Mouse (Mus musculus) CH12.LX (cell line): Measurements from ENCODE around the gene Kcnk3. TPM values are rescaled to one million over a fixed set of nuclear protein-coding genes. Genes with fewer than 3 reads are reported as not detected.

Experiments used
- DNase-seq: peaks from one replicate; pipeline ENCODE4 v3.0.0-alpha.2; 2013; ENCODE audit errors: extremely low read depth
- H3K27ac ChIP-seq: 2 replicates; pipeline ENCODE4 v1.5.1; 2012; ENCODE audit warnings: low read depth, mild to moderate bottlenecking, control low read depth, moderate library complexity; ENCODE audit not compliant: insufficient read depth
- H3K27me3 ChIP-seq: replicated peaks from 2 replicates; pipeline ENCODE3; 2012; ENCODE audit warnings: inconsistent platforms
- H3K36me3 ChIP-seq, 2 experiments: replicated peaks in 1 of 2; 2 replicates each; pipeline versions ENCODE3 to v1.6.1; 2012; ENCODE audit warnings: inconsistent platforms in 1 of 2, low read length in 1 of 2, mild to moderate bottlenecking in 1 of 2, mixed read lengths in 1 of 2, moderate library complexity in 1 of 2; ENCODE audit not compliant: control insufficient read depth in 1 of 2, insufficient read depth in 1 of 2
- H3K4me1 ChIP-seq, 2 experiments: 2 replicates each; pipeline ENCODE4 v1.6.1; 2012; ENCODE audit warnings: inconsistent platforms in 1 of 2, moderate library complexity in 1 of 2; ENCODE audit not compliant: insufficient read depth in 2 of 2, control insufficient read depth in 1 of 2
- H3K4me2 ChIP-seq: 2 replicates; pipeline ENCODE4 v1.6.1; 2012; ENCODE audit warnings: low read depth, mild to moderate bottlenecking, control low read depth; ENCODE audit not compliant: poor library complexity, insufficient read depth, severe bottlenecking
- H3K4me3 ChIP-seq, 3 experiments: fragments of 150-350 bp in 1 of 3; sonication (generic) in 1 of 3; replicated peaks in 1 of 3; 2 replicates each; pipeline versions ENCODE3 to v1.5.1; 2011 to 2012; ENCODE audit warnings: low read depth in 2 of 3, low read length in 2 of 3, mild to moderate bottlenecking in 2 of 3, moderate library complexity in 2 of 3, control low read depth in 1 of 3, improper control_type of control experiment in 1 of 3, inconsistent platforms in 1 of 3, mixed read lengths in 1 of 3; ENCODE audit not compliant: poor library complexity in 1 of 3
- H3K79me2 ChIP-seq: replicated peaks from 2 replicates; pipeline ENCODE4 v1.6.1; 2012; ENCODE audit warnings: mild to moderate bottlenecking, moderate library complexity; ENCODE audit not compliant: control insufficient read depth, poor library complexity, insufficient read depth, severe bottlenecking; ENCODE audit errors: extremely low read depth
- H3K9ac ChIP-seq: 2 replicates; pipeline ENCODE4 v1.6.1; 2012; ENCODE audit warnings: low read depth, mild to moderate bottlenecking, control low read depth, moderate library complexity; ENCODE audit not compliant: insufficient read depth
- H3K9me3 ChIP-seq: replicated peaks from 2 replicates; pipeline ENCODE3; 2012; ENCODE audit warnings: low read length, inconsistent platforms, mixed read lengths
- BHLHE40 ChIP-seq: IDR thresholded peaks from 2 replicates; pipeline ENCODE4 v1.6.1; 2011; ENCODE audit warnings: mild to moderate bottlenecking, low read depth, low read length, improper control_type of control experiment
- CHD1 ChIP-seq: IDR thresholded peaks from 2 replicates; pipeline ENCODE4 v1.6.1; 2012; ENCODE audit warnings: low read depth, low read length, improper control_type of control experiment, inconsistent platforms
- CHD2 ChIP-seq: IDR thresholded peaks from 2 replicates; pipeline ENCODE4 v1.6.1; 2011; ENCODE audit warnings: low read length, improper control_type of control experiment
- CTCF ChIP-seq, 2 experiments: IDR thresholded peaks in 1 of 2; conservative IDR thresholded peaks in 1 of 2; 2 replicates each; pipeline ENCODE4 v1.5.1; 2011 to 2012; ENCODE audit warnings: low read depth in 2 of 2, low read length in 2 of 2, improper control_type of control experiment in 1 of 2, inconsistent platforms in 1 of 2, mild to moderate bottlenecking in 1 of 2, moderate library complexity in 1 of 2
- E2F4 ChIP-seq: IDR thresholded peaks from 2 replicates; pipeline ENCODE4 v1.6.1; 2011; ENCODE audit warnings: low read depth, low read length, improper control_type of control experiment; ENCODE audit not compliant: insufficient replicate concordance
- ELF1 ChIP-seq: IDR thresholded peaks from 2 replicates; pipeline ENCODE4 v1.6.1; 2014; ENCODE audit warnings: low read depth, mild to moderate bottlenecking, inconsistent platforms, low read length, improper control_type of control experiment
- EP300 ChIP-seq: IDR thresholded peaks from 2 replicates; pipeline ENCODE4 v1.6.1; 2011; ENCODE audit warnings: low read length, improper control_type of control experiment
- ETS1 ChIP-seq: conservative IDR thresholded peaks from 2 replicates; pipeline ENCODE4 v1.6.1; 2012; ENCODE audit warnings: low read depth, mild to moderate bottlenecking, inconsistent platforms, low read length, improper control_type of control experiment, moderate library complexity
- GABPA ChIP-seq: IDR thresholded peaks from 2 replicates; pipeline ENCODE4 v1.6.1; 2012; ENCODE audit warnings: low read depth, low read length, improper control_type of control experiment, inconsistent platforms; ENCODE audit not compliant: insufficient replicate concordance
- HCFC1 ChIP-seq: IDR thresholded peaks from 2 replicates; pipeline ENCODE4 v1.6.1; 2012; ENCODE audit warnings: low read depth, mild to moderate bottlenecking, inconsistent platforms, low read length, improper control_type of control experiment
- IRF4 ChIP-seq: IDR thresholded peaks from 2 replicates; pipeline ENCODE4 v1.6.1; 2014; ENCODE audit warnings: low read depth, mild to moderate bottlenecking, inconsistent platforms, low read length, improper control_type of control experiment
- MAZ ChIP-seq: IDR thresholded peaks from 2 replicates; pipeline ENCODE4 v1.6.1; 2012; ENCODE audit warnings: low read depth, mild to moderate bottlenecking, inconsistent platforms, low read length, improper control_type of control experiment, moderate library complexity
- MEF2A ChIP-seq: IDR thresholded peaks from 2 replicates; pipeline ENCODE4 v1.6.1; 2014; ENCODE audit warnings: low read depth, mild to moderate bottlenecking, inconsistent platforms, low read length, improper control_type of control experiment, borderline replicate concordance
- MYC ChIP-seq: IDR thresholded peaks from 2 replicates; pipeline ENCODE4 v1.6.1; 2011; ENCODE audit warnings: low read depth, mild to moderate bottlenecking, improper control_type of control experiment, low read length
- POLR2A ChIP-seq: IDR thresholded peaks from 2 replicates; pipeline ENCODE4 v1.6.1; 2011; ENCODE audit warnings: low read depth, mild to moderate bottlenecking, improper control_type of control experiment, low read length
- RAD21 ChIP-seq: IDR thresholded peaks from 2 replicates; pipeline ENCODE4 v1.6.1; 2011; ENCODE audit warnings: low read depth, mild to moderate bottlenecking, low read length, improper control_type of control experiment, moderate library complexity
- RCOR1 ChIP-seq: conservative IDR thresholded peaks from 2 replicates; pipeline ENCODE4 v1.6.1; 2012; ENCODE audit warnings: low read depth, mild to moderate bottlenecking, inconsistent platforms, low read length, improper control_type of control experiment
- SIN3A ChIP-seq: IDR thresholded peaks from 2 replicates; pipeline ENCODE4 v1.6.1; 2012; ENCODE audit warnings: low read length, improper control_type of control experiment, inconsistent platforms
- SMC3 ChIP-seq: IDR thresholded peaks from 2 replicates; pipeline ENCODE4 v1.6.1; 2011; ENCODE audit warnings: low read depth, low read length, improper control_type of control experiment
- TCF12 ChIP-seq: IDR thresholded peaks from 2 replicates; pipeline ENCODE4 v1.6.1; 2014; ENCODE audit warnings: low read depth, mild to moderate bottlenecking, inconsistent platforms, low read length, improper control_type of control experiment
- USF1 ChIP-seq: IDR thresholded peaks from 2 replicates; pipeline ENCODE4 v1.6.1; 2014; ENCODE audit warnings: low read depth, mild to moderate bottlenecking, inconsistent platforms, low read length, improper control_type of control experiment
- ZKSCAN1 ChIP-seq: IDR thresholded peaks from 2 replicates; pipeline ENCODE4 v1.6.1; 2012; ENCODE audit warnings: low read depth, inconsistent platforms, low read length, improper control_type of control experiment, borderline replicate concordance
- ZMIZ1 ChIP-seq: IDR thresholded peaks from 2 replicates; pipeline ENCODE4 v1.6.1; 2012; ENCODE audit warnings: low read depth, mild to moderate bottlenecking, inconsistent platforms, low read length, improper control_type of control experiment
- ZNF384 ChIP-seq: IDR thresholded peaks from 2 replicates; pipeline ENCODE4 v1.6.1; 2012; ENCODE audit warnings: low read depth, low read length, improper control_type of control experiment, inconsistent platforms
- dilution Hi-C: fragments of 300-500 bp; cut with MboI; formaldehyde crosslinking; loops from 2 replicates; pipeline ENCODE4 v1.14.3; 2020; ENCODE audit warnings: low sequenced_read_pairs; ENCODE audit not compliant: extremely low pct_unique_long_range_greater_than_20kb, extremely low pct_ligation_motif_present
- in situ Hi-C: fragments of 300-500 bp; cut with MboI; formaldehyde crosslinking; loops from 3 replicates; pipeline ENCODE4 v1.14.3; 2019; ENCODE audit warnings: low sequenced_read_pairs, low pct_ligation_motif_present, low pct_unique_long_range_greater_than_20kb, mixed read lengths
- polyA plus RNA-seq: library from polyadenylated mRNA; unstranded; fragments of >175 nt; gene quantifications from 2 replicates; pipeline ENCODE4 v1.2.1, GENCODE M21; 2012; ENCODE audit warnings: low read depth; ENCODE audit not compliant: insufficient read length
- total RNA-seq, 2 experiments: library from RNA; depleted of rRNA; stranded (reverse); fragments of 300-350 nt in 1 of 2; fragments of >200 nt in 1 of 2; gene quantifications; 2 replicates each; pipeline ENCODE4 v1.2.3; 2012 to 2014

Kcnk3 gene
- total and polyA plus RNA-seq, 3 experiments = not detected

DNA sequence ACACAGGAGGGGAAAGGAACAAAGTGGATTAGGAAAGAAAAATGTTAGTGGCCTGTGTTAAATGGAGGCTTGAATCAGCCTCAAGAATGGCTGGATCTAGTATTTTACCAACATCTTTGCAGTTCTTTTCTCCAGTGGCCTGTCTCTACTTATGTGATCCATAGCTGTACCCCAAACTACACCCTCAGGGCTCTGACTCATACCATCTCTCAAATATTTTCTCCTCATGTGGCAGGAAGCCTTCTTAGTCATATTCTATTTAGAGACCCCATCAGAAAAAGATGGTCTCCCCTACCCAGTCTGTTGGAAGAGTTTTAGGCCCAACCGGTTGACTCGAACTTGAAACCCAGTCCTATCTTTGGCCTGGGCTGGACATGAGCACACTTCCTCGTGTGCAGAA lies 28.5 kb upstream of the Kcnk3 start:
- Histone ChIP-seq H3K9me3 (peaks cover 7% of the 10 kb centered on the region), H3K4me2 (no peak overlapping the region), H3K9ac (no peak overlapping the region), H3K79me2 (no peaks in the 10 kb centered on the region)
- DNase-seq = no peak
- no peak for TF ChIP-seq BHLHE40
- no peak for TF ChIP-seq USF1
- no peak for TF ChIP-seq ZNF384
- TF ChIP-seq ELF1 = no peak
- TF ChIP-seq TCF12 = no peak
- no peak for TF ChIP-seq MYC
- no peak for TF ChIP-seq SIN3A
- no peak for TF ChIP-seq RCOR1
- TF ChIP-seq CHD1 = no peak
- TF ChIP-seq CHD2 = no peak
- TF ChIP-seq EP300 = no peak
- no peak for TF ChIP-seq HCFC1
- TF ChIP-seq CTCF (conservative IDR thresholded peaks at IDR 0.05 in 1 of 2, IDR thresholded peaks at IDR 0.05 in 1 of 2; ENCODE audit: low read depth in 2 of 2, low read length in 2 of 2) = no peak
- TF ChIP-seq, all 38 proteins: peak for 0
- in situ Hi-C loops = no loop called here
- peaks cover 0 to 5% of the 10 kb centered on the region in 2 experiments; a peak in 1 of 4 replicates for H3K4me1 ChIP-seq
- H3K27me3 ChIP-seq = peaks cover 36% of the 10 kb centered on the region
- no peak overlapping the region for H3K4me3 ChIP-seq
- dilution Hi-C loops = no loop called here
- no peak overlapping the region for H3K27ac ChIP-seq
- H3K36me3 ChIP-seq = no peaks in the 10 kb centered on the region

DNA sequence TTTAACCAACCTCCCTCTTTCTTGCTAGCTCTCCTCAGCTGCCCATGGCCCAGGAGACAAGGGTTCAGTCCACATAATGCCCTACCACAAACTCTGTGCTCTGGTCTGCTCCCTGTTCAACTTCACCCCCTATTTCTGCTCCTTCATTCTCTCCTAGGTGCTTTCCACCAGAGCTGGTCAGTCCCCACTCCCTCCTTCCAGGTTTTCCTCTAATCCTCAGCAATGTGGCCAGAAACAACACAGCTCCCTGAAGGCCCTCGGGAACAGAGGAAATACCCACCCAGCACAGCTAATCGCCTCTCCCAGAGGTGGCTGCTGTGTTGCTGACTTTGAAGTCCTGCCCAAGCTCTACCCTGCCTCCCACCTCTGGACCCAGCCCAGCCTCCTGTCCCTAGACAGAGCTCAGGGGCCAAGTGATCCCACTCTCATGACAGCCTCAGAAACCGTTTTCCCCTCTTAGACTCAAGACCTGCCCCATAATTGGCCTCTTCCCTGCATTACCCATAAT lies 27.9 kb upstream of the Kcnk3 start:
- no peak for DNase-seq
- peaks cover 7% of the 10 kb centered on the region for H3K9me3 ChIP-seq
- dilution Hi-C loops = no loop called here
- no peak overlapping the region for H3K27ac ChIP-seq
- H3K4me1 ChIP-seq = peaks cover 0 to 5% of the 10 kb centered on the region in 2 experiments; a peak in 1 of 4 replicates
- H3K79me2 ChIP-seq = no peaks in the 10 kb centered on the region
- H3K27me3 ChIP-seq = peaks cover 32% of the 10 kb centered on the region
- no peak overlapping the region for H3K4me2 ChIP-seq
- no peak for TF ChIP-seq MEF2A
- H3K9ac ChIP-seq = no peak overlapping the region
- no peaks in the 10 kb centered on the region for H3K36me3 ChIP-seq
- no peak overlapping the region for H3K4me3 ChIP-seq
- in situ Hi-C loops = no loop called here

DNA sequence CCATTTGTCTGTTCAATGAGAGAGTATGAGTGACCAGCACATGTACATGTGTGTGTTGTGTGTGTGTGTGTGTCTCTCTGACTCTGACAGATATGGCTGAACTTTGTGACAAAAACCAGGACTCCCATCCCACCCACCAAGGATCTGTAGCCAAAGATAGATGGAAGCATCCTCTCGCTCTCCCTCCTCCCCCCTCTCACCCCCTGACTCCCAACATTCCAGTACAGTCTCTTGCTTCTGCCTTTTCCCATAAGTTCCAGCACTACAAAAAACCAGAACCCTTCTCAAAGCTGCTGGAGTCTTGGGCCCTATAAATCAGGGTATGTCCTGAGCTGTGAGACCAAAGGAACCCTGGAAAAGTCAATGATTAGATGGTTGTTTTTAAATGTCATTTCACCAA lies 19.5 kb upstream of the Kcnk3 start:
- H3K4me3 ChIP-seq = no peak overlapping the region
- no peak overlapping the region for H3K27ac ChIP-seq
- in situ Hi-C loops = no loop called here
- TF ChIP-seq ETS1 (no peak), ZKSCAN1 (no peak), MYC (no peak), IRF4 (no peak), POLR2A (no peak), GABPA (no peak), RCOR1 (no peak), MAZ (no peak), CHD2 (no peak), SMC3 (no peak), ZMIZ1 (no peak), BHLHE40 (no peak), RAD21 (no peak), ZNF384 (no peak), E2F4 (no peak), SIN3A (no peak)
- peaks cover 0 to 20% of the 10 kb centered on the region in 2 experiments; a peak in 2 of 4 replicates for H3K4me1 ChIP-seq
- no peak overlapping the region for H3K4me2 ChIP-seq
- dilution Hi-C loops = no loop called here
- DNase-seq = no peak
- H3K79me2 ChIP-seq = no peaks in the 10 kb centered on the region
- no peaks in the 10 kb centered on the region for H3K36me3 ChIP-seq
- no peak overlapping the region for H3K9ac ChIP-seq
- no peaks in the 10 kb centered on the region for H3K9me3 ChIP-seq
- peaks cover 4% of the 10 kb centered on the region for H3K27me3 ChIP-seq
